Mouse (Mus musculus): ENCODE results near the gene Oxnad1.
"Not testable (repeated sequence)": the region's sequence is repeated elsewhere in the genome, so short reads cannot be mapped to it uniquely, and the experiment has no call there.

Oxnad1 gene

GRCm38 (mm10) chr14:32091124-32091523 is 6.0 kb downstream of the Oxnad1 start:
- DNase-seq (ENCODE audit: low read depth, low spot score) = no peak

- no peak for DNase-seq (ENCODE audit: low read depth, low spot score)
These were observed 6.5 kb downstream of the Oxnad1 start for GRCm38 (mm10) chr14:32091704-32092103.

GRCm38 (mm10) chr14:32093018-32093417 is 7.8 kb downstream of the Oxnad1 start:
- DNase-seq (ENCODE audit: low read depth, low spot score) = no peak

- DNase-seq (ENCODE audit: low read depth, low spot score) = no peak
These were observed 8.4 kb downstream of the Oxnad1 start for GRCm38 (mm10) chr14:32093500-32094117.

- no peak for DNase-seq (ENCODE audit: low read depth, low spot score)
These were observed 10.5 kb downstream of the Oxnad1 start for GRCm38 (mm10) chr14:32095646-32096045.

GRCm38 (mm10) chr14:32096740-32097139 is 11.6 kb downstream of the Oxnad1 start:
- no peak for DNase-seq (ENCODE audit: low read depth, low spot score)

GRCm38 (mm10) chr14:32097691-32098090 is 12.5 kb downstream of the Oxnad1 start:
- DNase-seq (ENCODE audit: low read depth, low spot score) = no peak

GRCm38 (mm10) chr14:32098951-32099350 is 13.8 kb downstream of the Oxnad1 start:
- DNase-seq (ENCODE audit: low read depth, low spot score) = no peak

GRCm38 (mm10) chr14:32103556-32103955 is 18.4 kb downstream of the Oxnad1 start:
- DNase-seq (ENCODE audit: low read depth, low spot score) = no peak

GRCm38 (mm10) chr14:32105663-32106062 is 20.5 kb downstream of the Oxnad1 start:
- no peak for DNase-seq (ENCODE audit: low read depth, low spot score)

GRCm38 (mm10) chr14:32106911-32107310 is 21.7 kb downstream of the Oxnad1 start:
- DNase-seq (ENCODE audit: low read depth, low spot score) = no peak

GRCm38 (mm10) chr14:32112124-32112523 is 26.9 kb downstream of the Oxnad1 start:
- not testable (repeated sequence) for DNase-seq (ENCODE audit: low read depth, low spot score)

- no peak for DNase-seq (ENCODE audit: low read depth, low spot score)
These were observed 36.1 kb downstream of the Oxnad1 start for GRCm38 (mm10) chr14:32120940-32121919.

GRCm38 (mm10) chr14:32121920-32122315 is 36.7 kb downstream of the Oxnad1 start:
- peak; percentile 63 for DNase-seq (ENCODE audit: low read depth, low spot score)

GRCm38 (mm10) chr14:32124261-32124660 is 39.1 kb downstream of the Oxnad1 start:
- DNase-seq (ENCODE audit: low read depth, low spot score) = no peak

- not testable (repeated sequence) for DNase-seq (ENCODE audit: low read depth, low spot score)
These were observed 40.1 kb downstream of the Oxnad1 start for GRCm38 (mm10) chr14:32125256-32125655.

- no peak for DNase-seq (ENCODE audit: low read depth, low spot score)
These were observed 43.2 kb downstream of the Oxnad1 start for GRCm38 (mm10) chr14:32128409-32128808.

GRCm38 (mm10) chr14:32131836-32132235 is 46.7 kb downstream of the Oxnad1 start:
- DNase-seq (ENCODE audit: low read depth, low spot score) = peak; percentile 31

GRCm38 (mm10) chr14:32134293-32134692 is 49.1 kb downstream of the Oxnad1 start:
- peak; percentile 35 for DNase-seq (ENCODE audit: low read depth, low spot score)

GRCm38 (mm10) chr14:32136467-32136866 is 51.3 kb downstream of the Oxnad1 start:
- DNase-seq (ENCODE audit: low read depth, low spot score) = not testable (repeated sequence)

- no peak for DNase-seq (ENCODE audit: low read depth, low spot score)
These were observed 55.3 kb downstream of the Oxnad1 start for GRCm38 (mm10) chr14:32140359-32140965.

GRCm38 (mm10) chr14:32141723-32142122 is 56.5 kb downstream of the Oxnad1 start, which contains the start of gene Msmb:
Msmb (plus strand) TSS chr14:32142023.
- DNase-seq (ENCODE audit: low read depth, low spot score) = no peak
